Mouse (Mus musculus) 3134 (cell line): ENCODE measurements around the gene Rbm19.

Source experiments
- DNase-seq: peaks from one replicate; pipeline ENCODE4 v3.0.0-alpha.2; 2011; ENCODE audit warnings: low spot score; ENCODE audit not compliant: insufficient read length; ENCODE audit errors: extremely low read depth

The Rbm19 gene

GRCm38 (mm10) chr5:120164450-120164849 is 48.2 kb downstream of the Rbm19 start:
- no peak for DNase-seq

- no peak for DNase-seq
Observed at GRCm38 (mm10) chr5:120165061-120165942, 49.0 kb downstream of the Rbm19 start.

DNA sequence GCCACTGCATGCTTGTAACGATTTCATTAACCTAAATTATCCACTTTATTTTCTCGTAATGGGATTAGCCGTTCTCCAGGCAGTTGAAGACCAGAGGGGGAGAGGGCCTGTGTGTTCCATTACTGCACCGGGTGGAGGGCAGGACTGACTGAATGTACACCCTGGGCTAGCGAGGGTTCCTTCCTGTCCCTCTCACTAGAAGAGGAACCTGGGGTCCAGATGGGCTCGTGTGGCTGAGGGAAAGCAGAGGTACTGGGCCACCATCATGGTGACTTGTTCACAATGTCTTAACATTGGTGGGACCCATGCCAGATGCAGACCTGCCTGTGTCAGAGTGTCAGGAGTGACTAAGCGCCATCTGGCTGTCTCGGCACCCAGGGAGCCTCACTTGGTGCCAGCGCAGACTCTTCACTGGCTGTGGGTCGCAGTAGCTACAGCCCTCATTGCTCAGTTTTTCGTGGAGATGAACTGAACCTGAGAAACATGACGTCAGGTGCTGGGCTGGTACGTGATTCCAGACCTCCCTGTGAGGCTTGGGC is 51.6 kb downstream of the Rbm19 start:
- DNase-seq: no peak

DNA sequence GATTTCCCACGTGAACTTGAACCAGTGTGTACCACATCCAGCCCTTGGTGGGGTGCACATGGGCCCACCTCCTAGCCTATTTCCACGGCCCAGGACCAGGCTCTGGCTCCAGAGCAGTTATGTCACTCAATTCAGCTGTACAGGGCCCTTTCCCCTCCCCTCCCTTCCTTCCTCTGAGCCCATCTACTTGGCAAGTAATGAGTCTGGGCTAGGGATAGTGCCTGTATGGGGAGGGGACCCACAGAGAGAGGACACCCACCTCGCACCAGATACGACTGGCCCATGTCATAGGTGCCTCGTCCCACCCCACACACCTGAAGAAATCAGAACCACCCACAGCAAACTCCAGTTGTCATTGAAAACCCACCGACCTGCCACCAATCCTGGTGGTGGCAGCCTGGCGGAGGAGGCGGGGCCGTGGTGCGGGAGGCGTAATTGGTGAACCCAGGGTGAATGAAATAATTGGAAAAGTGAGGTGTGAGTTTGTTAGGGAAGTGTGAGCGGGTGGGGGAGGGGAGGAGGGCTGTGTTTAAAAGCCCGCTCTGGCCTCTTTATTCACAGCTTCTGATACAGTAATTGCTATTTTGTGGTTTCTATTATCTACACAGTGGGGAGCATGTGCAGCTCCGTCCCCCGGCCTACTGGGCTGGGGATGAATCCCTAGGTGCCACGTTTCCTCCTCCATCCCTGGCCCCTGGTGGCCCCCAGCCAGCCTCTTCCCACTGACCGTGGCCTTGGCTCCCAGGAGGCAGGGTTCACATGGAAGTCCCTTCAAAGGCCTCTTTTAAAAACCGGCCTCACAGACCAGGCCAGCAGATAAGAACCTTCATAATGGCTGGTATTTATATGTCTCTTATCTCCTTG is 55.8 kb downstream of the Rbm19 start:
- DNase-seq: no peak

DNA sequence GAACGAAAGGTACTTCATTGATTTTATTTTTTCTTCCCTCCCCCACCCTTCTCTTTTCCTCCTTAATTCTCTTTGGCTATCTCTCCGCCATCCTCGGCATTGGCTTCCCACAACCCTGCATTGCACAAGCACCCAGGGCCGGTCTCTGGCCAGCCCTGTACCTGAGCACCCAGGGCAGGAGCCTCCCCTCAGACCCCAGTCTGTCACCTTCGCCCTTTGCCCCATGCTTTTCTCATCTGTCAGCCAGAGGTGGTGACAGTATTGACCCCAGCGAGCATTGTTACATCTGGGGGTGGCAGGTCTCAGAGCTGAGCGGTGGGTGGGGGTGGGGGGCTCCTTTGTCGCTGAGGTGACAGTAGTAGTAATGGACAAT is 56.5 kb downstream of the Rbm19 start:
- no peak for DNase-seq

- no peak for DNase-seq
Observed at GRCm38 (mm10) chr5:120174317-120174716, 58.1 kb downstream of the Rbm19 start.

- DNase-seq: no peak
Observed at GRCm38 (mm10) chr5:120175217-120175616, 59.0 kb downstream of the Rbm19 start.

DNA sequence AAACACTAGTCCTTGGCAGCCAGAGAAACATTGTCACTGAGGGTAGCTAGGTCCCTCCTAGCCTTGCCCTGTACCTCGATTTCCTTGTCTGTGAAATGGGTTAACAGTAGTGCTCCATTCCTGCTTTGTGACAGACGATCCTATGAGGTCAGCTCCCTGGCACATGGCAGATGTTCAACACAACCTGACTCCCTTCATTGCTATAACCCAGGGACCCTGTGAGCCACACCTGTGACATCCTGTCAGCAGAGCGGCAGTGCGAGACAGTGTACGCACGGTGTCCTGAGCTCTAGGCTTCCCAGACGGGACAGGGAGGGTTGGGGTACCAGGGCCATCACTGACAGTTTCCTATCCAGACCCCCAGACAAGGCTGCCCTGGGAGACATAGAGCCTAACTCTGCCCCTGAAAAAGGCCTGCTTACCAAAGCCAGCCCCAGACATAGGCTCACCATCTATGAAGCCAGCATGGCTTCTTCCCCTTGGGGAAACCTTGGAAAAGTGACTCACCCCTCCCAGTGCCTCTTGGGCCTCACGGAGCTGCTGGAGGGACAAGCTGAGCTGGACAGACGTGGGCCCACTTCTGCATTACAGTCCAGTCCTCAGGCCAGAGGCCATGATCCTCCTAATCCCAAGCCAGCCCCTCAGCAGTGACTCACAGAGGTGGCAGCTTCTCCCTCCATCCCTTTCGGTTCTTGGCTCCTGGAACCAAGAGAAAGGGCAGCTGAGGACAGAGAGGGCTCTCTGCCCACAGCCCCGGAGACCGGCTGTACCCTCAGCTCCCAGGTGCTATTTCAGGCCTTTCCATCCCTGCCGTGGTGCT is 60.2 kb downstream of the Rbm19 start:
- no peak for DNase-seq

GRCm38 (mm10) chr5:120177066-120177340 is 60.7 kb downstream of the Rbm19 start:
- no peak for DNase-seq

DNA sequence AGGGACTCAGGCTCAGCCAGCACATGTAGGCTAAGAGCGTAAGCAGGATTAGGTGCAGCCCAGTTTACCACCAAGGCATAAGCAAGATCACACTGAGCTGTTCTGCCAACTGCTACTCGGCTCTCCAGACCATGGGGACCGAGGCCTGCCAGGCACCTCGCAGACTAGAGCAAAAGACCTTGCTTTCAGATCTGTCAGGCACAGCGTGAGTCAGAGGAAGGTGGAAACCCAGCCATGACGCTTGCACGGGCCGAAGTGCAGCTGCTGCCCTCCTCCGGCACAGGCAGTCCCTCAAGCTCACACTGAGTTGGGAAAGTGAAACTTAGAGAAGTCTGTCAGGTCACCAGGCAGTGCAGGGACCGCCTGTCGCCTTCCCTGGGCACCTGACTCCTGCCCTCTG is 63.8 kb downstream of the Rbm19 start:
- DNase-seq: no peak

DNA sequence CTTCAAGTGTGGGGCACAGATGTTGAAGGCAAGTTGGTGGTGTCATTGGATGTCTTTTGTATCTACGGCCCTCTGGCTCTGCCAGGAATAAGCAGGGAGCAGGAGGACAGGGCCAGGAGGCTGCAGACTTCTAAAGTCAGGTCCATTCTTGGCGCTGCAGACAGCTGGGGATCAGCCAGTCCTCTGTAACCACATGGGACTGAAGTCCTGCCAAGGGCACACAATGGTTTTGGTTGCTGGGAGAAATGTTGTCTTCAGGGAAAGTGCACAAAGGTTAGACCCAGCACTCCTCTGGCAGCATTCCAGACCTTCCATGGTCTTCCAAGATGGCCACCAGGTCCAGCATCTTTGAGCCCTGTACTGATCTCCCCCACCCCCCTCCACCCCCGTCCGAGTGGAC is 65.1 kb downstream of the Rbm19 start:
- DNase-seq: no peak

DNA sequence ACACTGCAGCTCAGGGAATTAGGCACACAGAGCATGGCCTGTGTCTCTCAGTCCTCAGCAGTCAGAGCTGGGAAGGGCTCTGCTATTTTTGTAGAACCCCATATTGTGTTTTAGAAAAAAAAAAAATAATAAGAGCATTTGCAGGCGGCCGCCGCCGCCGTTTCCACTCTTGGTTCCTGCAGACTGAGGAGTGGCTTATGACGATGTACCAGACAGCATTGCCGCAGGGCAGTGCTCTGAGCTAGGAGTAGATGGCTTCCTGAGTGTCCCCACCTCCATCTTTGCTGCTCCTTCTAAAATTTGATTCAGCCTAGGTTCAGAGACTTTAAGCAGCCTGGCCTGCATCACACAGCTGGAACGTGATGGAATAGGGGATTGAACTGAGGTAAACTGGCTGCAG is 67.1 kb downstream of the Rbm19 start:
- DNase-seq: no peak

- DNase-seq: no peak
Observed at GRCm38 (mm10) chr5:120183790-120184189, 67.5 kb downstream of the Rbm19 start.

DNA sequence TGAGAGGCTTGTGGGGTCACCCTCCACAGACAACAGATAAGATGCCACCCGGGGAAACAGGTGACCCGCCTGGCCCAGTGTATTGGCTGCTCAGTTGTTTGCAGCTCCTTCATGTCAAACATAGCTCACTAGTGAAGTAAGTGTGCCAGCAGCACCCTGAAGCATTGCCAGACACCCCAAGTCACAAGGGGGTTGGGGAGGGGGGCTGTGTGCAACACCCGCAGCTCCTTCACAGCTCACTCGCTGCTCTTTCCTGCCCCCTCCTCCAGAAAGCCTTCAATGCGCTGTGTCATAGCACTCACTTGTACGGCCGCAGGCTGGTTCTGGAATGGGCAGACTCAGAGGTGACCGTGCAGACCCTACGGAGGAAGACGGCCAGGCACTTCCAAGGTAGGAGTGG is 69.7 kb downstream of the Rbm19 start:
- no peak for DNase-seq

DNA sequence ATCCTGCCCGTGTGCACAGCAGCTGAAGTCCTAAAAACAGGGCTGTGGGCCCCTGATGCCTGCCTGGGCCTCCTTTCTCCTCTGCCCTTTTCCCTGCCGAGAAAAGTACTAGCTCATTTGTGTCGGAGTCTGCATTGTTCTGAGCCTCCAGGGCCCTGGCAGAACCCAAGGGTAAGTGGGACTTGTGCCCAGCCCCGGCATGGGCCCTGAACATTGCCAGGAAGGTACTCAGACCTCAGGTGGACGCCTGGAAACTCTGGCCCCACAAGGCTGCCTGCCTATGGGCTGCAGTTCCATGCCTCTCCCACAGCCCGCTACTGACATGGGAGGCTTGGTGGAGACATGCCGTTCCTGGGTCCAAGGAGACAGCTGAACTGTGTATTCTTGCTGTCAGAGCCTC is 72.3 kb downstream of the Rbm19 start:
- no peak for DNase-seq

DNA sequence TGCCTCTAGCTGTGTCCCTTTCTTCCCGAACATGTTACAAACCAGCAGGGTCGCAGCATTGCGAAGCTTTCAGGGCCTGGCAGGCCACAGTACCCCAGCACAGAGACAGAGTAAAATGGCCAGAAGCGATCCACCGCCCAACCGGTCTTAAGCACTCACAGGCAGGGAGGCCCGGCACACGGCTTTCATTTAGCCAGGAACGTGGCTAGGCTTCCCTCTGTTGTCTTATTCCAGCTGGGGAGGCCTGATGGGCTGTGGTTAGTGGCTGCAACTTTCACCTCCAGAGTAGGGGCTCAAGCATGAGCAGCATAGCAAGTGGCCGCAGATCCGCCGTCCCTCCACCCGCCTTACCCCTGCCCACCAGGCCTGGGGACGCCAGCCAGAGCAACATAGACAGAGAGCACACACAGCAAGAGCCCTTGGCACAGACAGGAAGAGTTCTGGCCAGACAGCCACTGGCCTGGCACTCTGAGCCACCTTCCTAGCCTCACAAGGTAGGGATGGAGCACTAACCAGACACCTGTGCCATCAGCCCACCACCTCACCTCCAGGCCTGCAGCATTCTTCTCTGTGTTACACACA is 73.8 kb downstream of the Rbm19 start:
- no peak for DNase-seq

- DNase-seq: no peak
Observed at GRCm38 (mm10) chr5:120191620-120192019, 75.4 kb downstream of the Rbm19 start.

DNA sequence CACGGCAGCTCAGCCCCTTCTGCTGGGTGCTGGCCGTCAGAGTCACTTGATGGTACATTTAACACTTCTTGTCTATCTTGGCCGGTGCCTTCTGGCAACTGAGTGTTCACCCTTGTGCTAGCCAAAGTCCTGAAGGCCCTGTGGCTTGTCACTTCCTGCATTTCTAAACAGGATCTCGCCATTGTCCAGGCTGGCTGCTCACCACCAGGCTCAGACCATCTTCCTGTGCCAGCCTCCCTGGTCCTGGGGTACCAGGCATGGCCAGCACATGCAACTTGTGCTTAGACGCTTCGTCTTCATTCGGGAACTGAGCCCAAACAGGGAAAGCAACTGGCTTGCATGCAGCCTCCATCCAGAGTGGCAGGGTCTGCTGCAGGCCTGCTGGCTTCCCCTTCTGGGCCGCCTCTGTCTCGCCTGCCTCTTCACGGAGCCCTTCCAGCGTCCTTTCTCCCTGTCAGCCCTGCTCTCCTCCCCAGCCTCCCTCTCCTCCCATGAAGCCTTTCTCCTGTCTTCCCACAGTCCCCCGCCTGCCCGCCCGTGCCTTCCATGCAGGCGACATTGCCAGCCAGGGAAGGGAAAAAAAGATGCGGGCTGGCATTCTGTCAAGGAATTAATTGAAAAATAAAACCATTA is 78.2 kb downstream of the Rbm19 start:
- DNase-seq: no peak

- no peak for DNase-seq
Observed at GRCm38 (mm10) chr5:120194948-120195347, 78.7 kb downstream of the Rbm19 start.

DNA sequence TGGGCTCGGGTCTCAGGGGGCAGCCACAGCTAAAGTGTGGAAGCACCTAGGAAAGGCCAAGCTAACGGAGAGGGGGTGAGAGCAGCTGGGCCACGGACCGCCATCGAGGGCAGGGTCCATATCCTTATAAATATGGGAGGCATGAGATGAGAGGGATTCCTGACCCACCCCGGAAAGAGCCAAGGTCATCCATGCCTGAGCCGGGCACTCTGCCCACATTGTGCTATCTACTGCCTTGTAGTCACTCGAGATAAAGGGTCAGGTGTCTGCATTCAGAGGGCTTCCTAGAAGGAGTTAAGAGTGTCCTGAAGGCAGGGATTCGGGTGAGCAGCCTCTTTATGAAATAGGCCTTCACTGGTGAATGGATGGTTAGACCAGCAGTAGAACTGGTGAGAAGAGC is 80.6 kb downstream of the Rbm19 start:
- DNase-seq: no peak
